Mouse (Mus musculus) forebrain, embryonic 16.5 days (tissue): ENCODE measurements around the gene Exd2. TPM values are rescaled to one million over a fixed set of nuclear protein-coding genes. Genes with fewer than 3 reads are reported as not detected.
A peak's percentile ranks its signal among the peaks of the same experiment; 100 is the strongest.

ENCODE experiments used
- ATAC-seq: fragments of 200-750 bp; cut with Nextera tagmentation; 2 replicates; pipeline ENCODE4 v1.8.0; 2017; ENCODE audit warnings: mild to moderate bottlenecking, moderate library complexity
- H3K27ac ChIP-seq: fragments of 300-500 bp; sonication (generic); 2 replicates; pipeline ENCODE4 v1.5.1; 2014; ENCODE audit warnings: low read length, control low read depth
- H3K27me3 ChIP-seq: fragments of 300-500 bp; sonication (generic); replicated peaks from 2 replicates; pipeline ENCODE4 v1.6.1; 2014; ENCODE audit warnings: low read length; ENCODE audit not compliant: control insufficient read depth, insufficient read depth
- H3K36me3 ChIP-seq: fragments of 300-500 bp; sonication (generic); 2 replicates; pipeline ENCODE4 v1.6.1; 2014; ENCODE audit not compliant: control insufficient read depth, insufficient read depth
- H3K4me1 ChIP-seq: fragments of 300-500 bp; sonication (generic); replicated peaks from 2 replicates; pipeline ENCODE4 v1.6.1; 2014; ENCODE audit warnings: low read length; ENCODE audit not compliant: control insufficient read depth, insufficient read depth
- H3K4me2 ChIP-seq: fragments of 300-500 bp; sonication (generic); 2 replicates; pipeline ENCODE4 v1.6.1; 2014; ENCODE audit warnings: mild to moderate bottlenecking, low read length, control low read depth
- H3K4me3 ChIP-seq: fragments of 300-500 bp; sonication (generic); replicated peaks from 2 replicates; pipeline ENCODE4 v1.5.1; 2014; ENCODE audit warnings: mild to moderate bottlenecking, low read length, control low read depth
- H3K9ac ChIP-seq: fragments of 300-500 bp; sonication (generic); replicated peaks from 2 replicates; pipeline ENCODE4 v1.6.1; 2014; ENCODE audit warnings: low read depth, low read length, control low read depth
- H3K9me3 ChIP-seq: fragments of 300-500 bp; sonication (generic); 2 replicates; pipeline ENCODE4 v1.6.1; 2016; ENCODE audit warnings: low read length; ENCODE audit not compliant: control insufficient read depth
- WGBS: fragments of 180-500 bp; shearing (Covaris S2); extraction: QIAGEN DNeasy Blood & Tissue Kit; methylation state at CpG from one replicate; pipeline ENCODE4 v1.1.7; 2014; 5-methylcytosine and 5-hydroxymethylcytosine counted together
- polyA plus RNA-seq: library from polyadenylated mRNA; unstranded; fragments of >200 nt; fragmentation: Nextera tagmentation; extraction: Ambion mirVana; gene quantifications from 2 replicates; pipeline ENCODE4 v1.2.1, GENCODE M21; 2015

The Exd2 gene
- 59.3 and 71.0 TPM in 2 replicates for polyA plus RNA-seq

GRCm38 (mm10) chr12:80462942-80463651, at the start of gene Exd2:
Gene Exd2, plus strand, starts transcription at chr12:80463095.
- peak within 1 kb of the TSS; percentile 93 for H3K4me2 ChIP-seq
- no peaks in the 10 kb centered on the region for H3K9me3 ChIP-seq
- peak within 1 kb of the TSS; percentile 77 for H3K9ac ChIP-seq
- H3K4me3 ChIP-seq: peak within 1 kb of the TSS; percentile 82
- no peaks in the 10 kb centered on the region for H3K36me3 ChIP-seq
- H3K4me1 ChIP-seq: peaks cover 10% of the 10 kb centered on the region
- H3K27ac ChIP-seq: peak within 1 kb of the TSS; percentile 68
- ATAC-seq: peak; percentile 99
- under 1% methylated on average over 44 of the region's 45 CpGs for WGBS
- H3K27me3 ChIP-seq: no peaks in the 10 kb centered on the region

GRCm38 (mm10) chr12:80415100-80415499, 47.8 kb upstream of the Exd2 start:
- Histone ChIP-seq H3K4me2 (no peak overlapping the region), H3K27me3 (no peaks in the 10 kb centered on the region), H3K4me3 (no peak overlapping the region), H3K27ac (no peak overlapping the region), H3K9me3 (no peaks in the 10 kb centered on the region), H3K9ac (no peak overlapping the region), H3K36me3 (no peaks in the 10 kb centered on the region), H3K4me1 (0 out of 2 replicates have a peak, but pooled peaks cover 2% of the 10 kb centered on the region)
- WGBS: 72% methylated on average over 2 of the region's 2 CpGs
- no peak for ATAC-seq

DNA sequence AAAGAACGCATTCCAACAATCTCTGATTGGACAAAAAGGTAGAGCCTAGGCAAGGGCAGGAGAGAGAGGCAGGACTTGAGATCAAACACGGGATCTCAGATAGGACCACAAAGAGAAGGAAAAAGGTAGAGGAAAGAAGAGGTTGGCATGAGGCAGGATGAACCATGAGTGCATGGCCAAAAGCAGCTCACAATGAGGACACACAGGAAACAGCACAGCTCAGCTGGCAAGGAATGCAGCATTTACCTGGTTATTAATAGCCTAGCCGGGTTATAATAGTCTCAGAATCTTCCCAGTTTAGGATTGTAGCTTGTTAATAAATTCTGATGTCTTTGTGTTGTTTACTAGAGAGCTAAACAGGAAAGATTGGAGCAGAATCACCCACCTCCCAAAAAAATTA, 35.2 kb upstream of the Exd2 start:
- 0 out of 2 replicates have a peak, but pooled peaks cover 2% of the 10 kb centered on the region for H3K4me1 ChIP-seq
- no peak overlapping the region for H3K4me3 ChIP-seq
- H3K27me3 ChIP-seq: no peaks in the 10 kb centered on the region
- H3K36me3 ChIP-seq: no peaks in the 10 kb centered on the region; the same call in 1 of the 2 replicates
- no peak for ATAC-seq
- no peak overlapping the region for H3K9ac ChIP-seq
- H3K9me3 ChIP-seq: no peaks in the 10 kb centered on the region
- 93% methylated on average over 3 of the region's 3 CpGs for WGBS
- H3K27ac ChIP-seq: no peak overlapping the region
- H3K4me2 ChIP-seq: no peak overlapping the region

GRCm38 (mm10) chr12:80433266-80433665, 29.6 kb upstream of the Exd2 start:
- H3K27me3 ChIP-seq: no peaks in the 10 kb centered on the region
- WGBS: 73% methylated on average over 4 of the region's 4 CpGs
- no peaks in the 10 kb centered on the region for H3K9me3 ChIP-seq
- no peak for ATAC-seq
- H3K4me2 ChIP-seq: no peak overlapping the region
- H3K36me3 ChIP-seq: no peaks in the 10 kb centered on the region
- H3K9ac ChIP-seq: no peak overlapping the region
- H3K27ac ChIP-seq: no peak overlapping the region
- H3K4me1 ChIP-seq: peaks cover 21% of the 10 kb centered on the region
- H3K4me3 ChIP-seq: no peak overlapping the region

- peak overlapping the region; percentile 76 for H3K4me2 ChIP-seq
- peaks cover 21% of the 10 kb centered on the region for H3K4me1 ChIP-seq
- peak overlapping the region; percentile 85 for H3K9ac ChIP-seq
- no peaks in the 10 kb centered on the region for H3K27me3 ChIP-seq
- H3K9me3 ChIP-seq: no peaks in the 10 kb centered on the region
- peak overlapping the region; percentile 85 for H3K27ac ChIP-seq
- no peaks in the 10 kb centered on the region for H3K36me3 ChIP-seq
- ATAC-seq: no peak
- peak overlapping the region; percentile 93 for H3K4me3 ChIP-seq
- 9% methylated on average over 8 of the region's 10 CpGs for WGBS
These were observed 28.3 kb upstream of the Exd2 start for GRCm38 (mm10) chr12:80434601-80434960.

DNA sequence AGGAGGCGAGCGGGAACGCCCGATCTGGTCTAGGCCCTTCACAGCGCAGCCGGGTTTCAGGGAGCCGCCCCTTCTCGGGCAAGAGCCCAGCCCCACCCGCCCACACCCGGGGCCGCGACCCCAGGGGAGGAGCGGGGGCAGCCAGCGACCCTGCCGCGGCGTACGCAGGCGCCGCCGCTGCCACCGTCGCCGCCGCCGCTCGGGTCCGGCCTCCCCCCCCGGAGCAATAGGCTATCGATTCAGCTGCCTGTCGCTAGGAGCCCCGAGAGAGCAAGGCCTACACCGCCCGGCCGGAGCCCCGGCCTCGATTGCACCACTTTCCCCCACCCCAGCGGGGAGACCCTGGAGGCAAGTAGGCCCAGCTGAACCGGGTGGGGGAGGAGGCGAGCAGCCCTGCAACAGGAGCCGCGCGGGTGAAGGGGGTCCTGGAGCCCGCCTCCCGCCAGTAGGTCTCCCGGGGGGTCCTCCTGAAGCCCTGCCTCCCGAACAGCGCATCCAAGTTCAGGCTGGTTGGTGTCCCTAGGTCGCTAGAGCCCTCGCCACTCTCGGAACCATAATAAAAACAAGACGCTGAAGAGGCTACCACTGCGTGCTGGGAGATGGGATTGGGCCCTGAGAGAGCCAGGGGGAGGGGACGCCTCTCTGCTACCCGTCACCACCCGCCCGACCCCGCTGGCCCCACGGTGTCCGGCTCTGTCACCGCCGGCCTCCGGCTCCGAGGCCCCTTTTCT, 27.8 kb upstream of the Exd2 start:
- Histone ChIP-seq H3K4me3 (peak overlapping the region; percentile 93), H3K36me3 (no peaks in the 10 kb centered on the region), H3K9me3 (no peaks in the 10 kb centered on the region), H3K27ac (peak overlapping the region; percentile 85), H3K4me2 (peak overlapping the region; percentile 76), H3K4me1 (peaks cover 21% of the 10 kb centered on the region), H3K9ac (peak overlapping the region; percentile 85), H3K27me3 (no peaks in the 10 kb centered on the region)
- under 1% methylated on average over 39 of the region's 64 CpGs for whole genome bisulfite sequencing
- ATAC-seq: peak; percentile 66

DNA sequence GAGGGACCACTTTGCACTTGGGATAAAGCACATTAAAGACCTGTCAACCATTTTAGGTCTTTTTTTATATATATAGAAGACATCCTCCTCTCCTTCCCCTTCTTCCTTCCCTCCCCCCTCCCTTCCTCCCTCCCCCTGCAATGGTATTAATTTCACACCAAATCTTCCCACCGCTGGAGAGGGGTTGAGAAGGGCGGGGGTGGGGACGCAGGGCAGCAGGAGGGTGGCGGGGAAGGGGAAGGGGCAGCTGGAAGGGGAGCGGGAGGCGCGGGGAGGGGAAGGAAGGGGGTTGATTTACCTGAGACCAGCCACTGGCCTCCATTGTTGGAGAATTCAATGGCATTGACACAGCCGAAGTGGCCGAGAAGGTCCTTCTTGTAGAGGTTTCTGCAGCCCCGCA, 27.0 kb upstream of the Exd2 start:
- Histone ChIP-seq H3K27me3 (no peaks in the 10 kb centered on the region), H3K4me2 (peak overlapping the region; percentile 76), H3K27ac (peak overlapping the region; percentile 85), H3K4me1 (peaks cover 21% of the 10 kb centered on the region), H3K9me3 (no peaks in the 10 kb centered on the region), H3K9ac (peak overlapping the region; percentile 85), H3K36me3 (no peaks in the 10 kb centered on the region), H3K4me3 (peak overlapping the region; percentile 93)
- 0% methylated on average over 9 of the region's 10 CpGs for WGBS
- peak; percentile 10 for ATAC-seq

- Histone ChIP-seq H3K27ac (peak within 1 kb of the TSS; percentile 85), H3K9ac (peak within 1 kb of the TSS; percentile 85), H3K4me1 (peaks cover 21% of the 10 kb centered on the region), H3K27me3 (no peaks in the 10 kb centered on the region), H3K4me2 (peak within 1 kb of the TSS; percentile 76), H3K9me3 (no peaks in the 10 kb centered on the region), H3K4me3 (peak within 1 kb of the TSS; percentile 93), H3K36me3 (no peaks in the 10 kb centered on the region)
- 1% methylated on average over 45 of the region's 79 CpGs for WGBS
- ATAC-seq: peak; percentile 88
These were observed 26.4 kb upstream of the Exd2 start, which contains the start of gene Dcaf5 for GRCm38 (mm10) chr12:80436336-80436976. Gene Dcaf5, minus strand, starts transcription at chr12:80436601.

DNA sequence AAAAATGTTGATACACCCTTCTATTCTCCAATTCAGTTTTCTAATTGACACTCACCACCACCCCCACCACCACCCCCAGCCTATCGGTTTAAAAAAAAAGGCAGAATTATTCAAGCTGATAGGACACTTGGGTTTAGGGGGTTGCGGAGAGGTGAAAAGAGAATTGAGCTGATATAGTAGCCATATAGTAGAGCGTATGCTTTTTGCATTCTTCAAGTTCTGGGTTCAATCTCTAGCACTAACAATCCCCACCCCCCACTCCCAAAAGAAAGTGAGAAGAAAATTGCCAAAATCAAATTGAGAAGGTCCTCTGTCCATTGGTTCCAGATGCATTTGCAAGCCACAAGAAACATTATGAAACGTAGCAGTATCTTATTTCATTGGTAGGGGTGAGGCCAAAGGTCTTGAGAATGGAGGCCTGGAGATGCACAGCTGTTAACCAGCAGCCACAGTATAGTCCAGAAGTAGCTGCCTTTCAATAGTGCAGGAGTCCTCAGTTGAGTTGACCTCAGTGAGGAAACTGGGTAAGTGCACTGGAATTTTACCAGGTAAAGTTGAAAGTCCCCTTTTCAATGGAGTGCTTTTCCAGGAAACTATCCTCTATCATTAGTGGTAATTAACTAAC, 25.7 kb upstream of the Exd2 start:
- H3K4me3 ChIP-seq: peak overlapping the region; percentile 93
- no peak for ATAC-seq
- no peaks in the 10 kb centered on the region for H3K36me3 ChIP-seq
- 31% methylated on average over 4 of the region's 4 CpGs for WGBS
- peak overlapping the region; percentile 85 for H3K27ac ChIP-seq
- H3K9me3 ChIP-seq: no peaks in the 10 kb centered on the region
- peak overlapping the region; percentile 85 for H3K9ac ChIP-seq
- H3K4me1 ChIP-seq: peaks cover 19% of the 10 kb centered on the region
- no peaks in the 10 kb centered on the region for H3K27me3 ChIP-seq
- peak overlapping the region; percentile 76 for H3K4me2 ChIP-seq
